Mouse (Mus musculus) heart, adult 2 months (tissue): ENCODE results near the gene Prkar1b.

ENCODE experiments used
- CTCF ChIP-seq: fragments of 200-600 bp; IDR thresholded peaks from 2 replicates; pipeline ENCODE4 v1.8.1; 2022; ENCODE audit warnings: antibody characterized with exemption, mild to moderate bottlenecking, moderate library complexity
- EP300 ChIP-seq: fragments of 200-500 bp; IDR thresholded peaks from 2 replicates; pipeline ENCODE4 v1.6.1; 2011; ENCODE audit warnings: low read depth, low read length, control low read depth; ENCODE audit not compliant: insufficient read depth
- POLR2A ChIP-seq: fragments of 200-500 bp; IDR thresholded peaks from 2 replicates; pipeline ENCODE4 v1.6.1; 2011; ENCODE audit warnings: mild to moderate bottlenecking, low read depth, low read length, control low read depth; ENCODE audit not compliant: insufficient read depth

- TF ChIP-seq POLR2A: no peak
- no peak for TF ChIP-seq CTCF
- TF ChIP-seq EP300: no peak
These were observed 41.2 kb upstream of the Prkar1b start for GRCm38 (mm10) chr5:139190958-139191357.
